Comparison of ENCODE assay signal across 7 mouse cellular contexts in the genomic region with DNA sequence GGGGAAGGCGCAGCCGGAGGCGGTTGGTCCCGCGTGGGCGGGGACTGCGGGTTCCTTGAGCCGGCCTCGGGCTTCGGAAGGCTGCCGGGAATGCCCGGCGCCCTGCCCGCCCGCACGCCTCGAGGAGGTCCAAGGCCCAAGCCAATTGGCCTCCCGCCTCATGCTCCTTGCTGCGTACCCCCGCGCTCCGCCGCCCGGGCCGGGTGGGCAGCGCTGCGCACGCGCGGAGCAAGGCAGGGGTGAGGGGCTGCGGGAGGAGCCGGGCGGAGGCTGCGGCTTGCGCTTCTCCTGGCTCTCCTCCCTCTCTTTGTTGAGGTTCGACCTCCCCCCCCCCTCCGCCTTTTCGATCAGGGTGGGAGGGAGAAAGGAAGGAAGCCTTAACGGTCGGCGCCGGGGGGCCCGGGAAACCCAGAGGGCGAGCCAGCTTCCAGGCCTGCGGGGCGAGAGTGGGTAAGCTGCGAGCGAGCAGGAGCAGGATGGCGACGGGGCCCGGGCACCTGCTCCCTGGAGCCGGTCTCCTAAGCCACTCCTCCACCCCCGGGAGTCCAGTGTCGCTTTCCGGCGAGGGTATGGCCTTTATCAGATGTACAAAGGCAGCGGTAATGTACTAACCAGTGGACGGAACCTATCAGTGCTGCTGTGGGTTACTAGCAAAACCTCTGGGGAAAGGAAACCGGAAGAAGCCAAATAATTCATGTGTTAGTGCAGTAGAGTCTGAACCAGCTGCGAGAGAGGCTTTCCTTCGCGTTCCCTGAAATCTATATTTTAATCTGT. TPM values are rescaled to one million over a fixed set of nuclear protein-coding genes. Genes with fewer than 3 reads are reported as not detected.
DNase-seq lines count a peak whose midpoint lies in the region; ATAC-seq and TF ChIP-seq lines count a peak whose summit lies in the region.

No protein-coding gene starts in this region.

- TF ChIP-seq POLR2A in cortical plate, adult 2 months (IDR thresholded peaks at IDR 0.05; ENCODE audit: extremely low read depth, insufficient read depth, low read length) = peak; percentile 2; the same call in 1 of the 2 replicates
- TF ChIP-seq POLR2A in spleen, adult 2 months (IDR thresholded peaks at IDR 0.05; ENCODE audit: low read depth, low read length) = peak; percentile 15

- H3K4me3 ChIP-seq in cortical plate, adult 2 months (ENCODE audit: insufficient read depth, low read length) = peak overlapping the region; percentile 95
- H3K4me3 ChIP-seq in intestine, embryonic 15.5 days (replicated peaks) = peak overlapping the region; percentile 96
- H3K4me3 ChIP-seq in limb, embryonic 13.5 days = peak overlapping the region; percentile 90
- peak overlapping the region; percentile 90 for H3K4me3 ChIP-seq in midbrain, embryonic 14.5 days (replicated peaks; ENCODE audit: low read depth, low read length)
- peak overlapping the region; percentile 82 for H3K4me3 ChIP-seq in spleen, adult 2 months (ENCODE audit: extremely low read depth, insufficient read depth, insufficient read length)

- H3K27ac ChIP-seq in cortical plate, adult 2 months (ENCODE audit: insufficient read depth, low read length) = peak overlapping the region; percentile 100
- H3K27ac ChIP-seq in intestine, embryonic 15.5 days = peak overlapping the region; percentile 99
- H3K27ac ChIP-seq in limb, embryonic 13.5 days = peak overlapping the region; percentile 100
- H3K27ac ChIP-seq in midbrain, embryonic 14.5 days (replicated peaks; ENCODE audit: low read depth, low read length) = peak overlapping the region; percentile 100
- peak overlapping the region; percentile 98 for H3K27ac ChIP-seq in spleen, adult 2 months (ENCODE audit: insufficient read depth, low read length)

- H3K9ac ChIP-seq in intestine, embryonic 15.5 days = peak overlapping the region; percentile 99
- peak overlapping the region; percentile 99 for H3K9ac ChIP-seq in limb, embryonic 13.5 days
- peak overlapping the region; percentile 96 for H3K9ac ChIP-seq in midbrain, embryonic 14.5 days (replicated peaks; ENCODE audit: low read length)

- intact Hi-C loops in gastrocnemius, postnatal 36 days (cut with DNase I) = no loop called here

- peak; percentile 87 for ATAC-seq in intestine, embryonic 15.5 days
- ATAC-seq in limb, embryonic 13.5 days (ENCODE audit: low FRiP score, low read depth) = peak; percentile 88
- peak; percentile 91 for ATAC-seq in midbrain, embryonic 14.5 days (ENCODE audit: low FRiP score, low TSS enrichment)

- under 1% methylated on average over 61 of the region's 62 CpGs for WGBS in intestine, embryonic 15.5 days
- WGBS in limb, embryonic 13.5 days = under 1% methylated on average over 54 of the region's 62 CpGs
- WGBS in midbrain, embryonic 14.5 days = under 1% methylated on average over 58 of the region's 62 CpGs
- WGBS in spleen, adult 2 months = under 1% methylated on average over 56 of the region's 62 CpGs

- H3K9me3 ChIP-seq in intestine, embryonic 15.5 days = no peaks in the 10 kb centered on the region
- no peaks in the 10 kb centered on the region for H3K9me3 ChIP-seq in limb, embryonic 13.5 days
- no peaks in the 10 kb centered on the region for H3K9me3 ChIP-seq in midbrain, embryonic 14.5 days (ENCODE audit: control insufficient read depth, low read length)

- no peaks in the 10 kb centered on the region for H3K27me3 ChIP-seq in intestine, embryonic 15.5 days (replicated peaks)
- H3K27me3 ChIP-seq in limb, embryonic 13.5 days = no peaks in the 10 kb centered on the region
- H3K27me3 ChIP-seq in midbrain, embryonic 14.5 days (ENCODE audit: control insufficient read depth, insufficient read depth, low read length) = no peaks in the 10 kb centered on the region
- H3K27me3 ChIP-seq in spleen, adult 2 months (ENCODE audit: control insufficient read depth, insufficient read depth, low read length) = no peaks in the 10 kb centered on the region

- H3K4me2 ChIP-seq in intestine, embryonic 15.5 days (replicated peaks) = peak overlapping the region; percentile 72
- H3K4me2 ChIP-seq in limb, embryonic 13.5 days (replicated peaks) = peak overlapping the region; percentile 85
- peak overlapping the region; percentile 85 for H3K4me2 ChIP-seq in midbrain, embryonic 14.5 days (ENCODE audit: low read length)

- TF ChIP-seq CTCF in cortical plate, adult 2 months (IDR thresholded peaks at IDR 0.05; ENCODE audit: extremely low read depth, insufficient read depth, low read length) = no peak
- TF ChIP-seq CTCF in spleen, adult 2 months (IDR thresholded peaks at IDR 0.05; ENCODE audit: extremely low read depth, insufficient read depth, insufficient read length, insufficient replicate concordance) = no peak

- peaks cover 9% of the 10 kb centered on the region; the same call in 1 of the 2 replicates for H3K4me1 ChIP-seq in cortical plate, adult 2 months (ENCODE audit: control insufficient read depth, insufficient read depth, low read length)
- peaks cover 13% of the 10 kb centered on the region for H3K4me1 ChIP-seq in intestine, embryonic 15.5 days (replicated peaks)
- H3K4me1 ChIP-seq in limb, embryonic 13.5 days = peaks cover 36% of the 10 kb centered on the region
- peaks cover 37% of the 10 kb centered on the region for H3K4me1 ChIP-seq in midbrain, embryonic 14.5 days (ENCODE audit: control insufficient read depth, insufficient read depth, low read length)
- H3K4me1 ChIP-seq in spleen, adult 2 months (ENCODE audit: control insufficient read depth, insufficient read depth, insufficient read length) = peaks cover 2% of the 10 kb centered on the region

- H3K36me3 ChIP-seq in intestine, embryonic 15.5 days = peaks cover 3% of the 10 kb centered on the region; the same call in 1 of the 2 replicates
- peaks cover 33% of the 10 kb centered on the region for H3K36me3 ChIP-seq in limb, embryonic 13.5 days
- H3K36me3 ChIP-seq in midbrain, embryonic 14.5 days (ENCODE audit: control insufficient read depth, insufficient read depth, low read length) = peaks cover 38% of the 10 kb centered on the region
- peaks cover 17% of the 10 kb centered on the region for H3K36me3 ChIP-seq in spleen, adult 2 months (ENCODE audit: control insufficient read depth, insufficient read depth, low read length)

- peak; percentile 70 for DNase-seq in T-cell, adult 2 months (ENCODE audit: low spot score)
- DNase-seq in gastrocnemius, postnatal 36 days = peak; percentile 51 to 64
- peak; percentile 91 for DNase-seq in midbrain, embryonic 14.5 days
- peak; percentile 63 to 64 for DNase-seq in spleen, adult 2 months (ENCODE audit: low read depth in 1 of 2, low spot score in 2 of 2)

RNA-seq across cellular contexts. Expression of a gene that starts 0.9 kb away (rescaled TPM):
- polyA plus RNA-seq in cortical plate, adult 2 months (2012; rRNA removed) = 98.3 and 98.7 TPM in 2 replicates
- total RNA-seq in gastrocnemius, postnatal 36 days (2021) = 10 to 100 TPM; 31.8 to 38.3 TPM
- polyA plus RNA-seq in intestine, embryonic 15.5 days (2015; fragmentation: Nextera tagmentation; extraction: Ambion mirVana) = 335 and 379 TPM in 2 replicates
- polyA plus RNA-seq in limb, embryonic 13.5 days (2015; fragmentation: Nextera tagmentation; extraction: Ambion mirVana) = 449 and 469 TPM in 2 replicates
- polyA plus RNA-seq in midbrain, embryonic 14.5 days (2014; fragmentation: Nextera tagmentation; extraction: Ambion mirVana) = 669 and 677 TPM in 2 replicates
- polyA plus RNA-seq in spleen, adult 2 months (2012; rRNA removed) = 2.3 and 4.1 TPM in 2 replicates

RNA-seq across cellular contexts. Expression of a gene that starts 19.9 kb away (rescaled TPM):
- 27.8 and 28.0 TPM in 2 replicates for polyA plus RNA-seq in cortical plate, adult 2 months (2012; rRNA removed)
- total RNA-seq in gastrocnemius, postnatal 36 days (2021) = 10 to 100 TPM; 14.4 to 15.5 TPM
- 21.4 and 22.5 TPM in 2 replicates for polyA plus RNA-seq in intestine, embryonic 15.5 days (2015; fragmentation: Nextera tagmentation; extraction: Ambion mirVana)
- polyA plus RNA-seq in limb, embryonic 13.5 days (2015; fragmentation: Nextera tagmentation; extraction: Ambion mirVana) = 35.2 and 36.2 TPM in 2 replicates
- polyA plus RNA-seq in midbrain, embryonic 14.5 days (2014; fragmentation: Nextera tagmentation; extraction: Ambion mirVana) = 43.5 and 44.8 TPM in 2 replicates
- 3.8 and 4.4 TPM in 2 replicates for polyA plus RNA-seq in spleen, adult 2 months (2012; rRNA removed)

RNA-seq across cellular contexts. Expression of a gene that starts 34.8 kb away (rescaled TPM):
- 47.0 and 49.8 TPM in 2 replicates for polyA plus RNA-seq in cortical plate, adult 2 months (2012; rRNA removed)
- 10 to 100 TPM; 23.7 to 28.3 TPM for total RNA-seq in gastrocnemius, postnatal 36 days (2021)
- 147 and 149 TPM in 2 replicates for polyA plus RNA-seq in intestine, embryonic 15.5 days (2015; fragmentation: Nextera tagmentation; extraction: Ambion mirVana)
- 160 TPM in 2 replicates for polyA plus RNA-seq in limb, embryonic 13.5 days (2015; fragmentation: Nextera tagmentation; extraction: Ambion mirVana)
- polyA plus RNA-seq in midbrain, embryonic 14.5 days (2014; fragmentation: Nextera tagmentation; extraction: Ambion mirVana) = 114 and 136 TPM in 2 replicates
- 9.2 and 11.8 TPM in 2 replicates for polyA plus RNA-seq in spleen, adult 2 months (2012; rRNA removed)

Comparison
In these comparisons a context has a peak if more than half of its experiments do, and no peak if none do; other contexts are left out.
1. Peak in every context shown above with its lines: DNase-seq, ATAC-seq, H3K4me3 ChIP-seq and H3K27ac ChIP-seq.
2. RNA of a gene that starts 0.9 kb away (polyA plus RNA-seq): 669 to 677 TPM in midbrain, embryonic 14.5 days, 449 to 469 TPM in limb, embryonic 13.5 days, 335 to 379 TPM in intestine, embryonic 15.5 days and 98.3 to 98.7 TPM in cortical plate, adult 2 months; 2.3 to 4.1 TPM in spleen, adult 2 months; every median in the first group is over 10 times any median in the second.